Mouse (Mus musculus): ENCODE measurements around the gene Aoc3.
"Not testable (repeated sequence)": the region's sequence is repeated elsewhere in the genome, so short reads cannot be mapped to it uniquely, and the experiment has no call there.

Gene Aoc3

GRCm38 (mm10) chr11:101370141-101370540 lies 39.7 kb downstream of the Aoc3 start:
- no peak for DNase-seq (ENCODE audit: low spot score)

- no peak for DNase-seq (ENCODE audit: low spot score)
These were observed 44.1 kb downstream of the Aoc3 start for GRCm38 (mm10) chr11:101374421-101374938.

GRCm38 (mm10) chr11:101378196-101378595 lies 47.8 kb downstream of the Aoc3 start:
- not testable (repeated sequence) for DNase-seq (ENCODE audit: low spot score)

GRCm38 (mm10) chr11:101378926-101379325 lies 48.5 kb downstream of the Aoc3 start:
- DNase-seq (ENCODE audit: low spot score) = no peak

GRCm38 (mm10) chr11:101381817-101382216 lies 51.4 kb downstream of the Aoc3 start:
- DNase-seq (ENCODE audit: low spot score) = no peak
